Mouse (Mus musculus) liver, adult 2 months (tissue): Measurements from ENCODE around the gene Sh2d3c.

ENCODE experiments used
- CTCF ChIP-seq: fragments of 200-500 bp; IDR thresholded peaks from 2 replicates; pipeline ENCODE4 v1.5.1; 2011; ENCODE audit warnings: low read depth, low read length, control low read depth
- POLR2A ChIP-seq: fragments of 200-500 bp; IDR thresholded peaks from 2 replicates; pipeline ENCODE4 v1.6.1; 2011; ENCODE audit warnings: low read length, control low read depth; ENCODE audit not compliant: insufficient read depth; ENCODE audit errors: extremely low read depth

- TF ChIP-seq CTCF (no peak), POLR2A (no peak)
Measured at GRCm38 (mm10) chr2:32691041-32691440, 29.8 kb upstream of the Sh2d3c start.
